Mouse (Mus musculus) spleen, adult 2 months (tissue): Measurements from ENCODE around the gene 1500015O10Rik.

Experiments used
- CTCF ChIP-seq: fragments of 200-500 bp; IDR thresholded peaks from 2 replicates; pipeline ENCODE4 v1.5.1; 2011; ENCODE audit warnings: mild to moderate bottlenecking, inconsistent platforms; ENCODE audit not compliant: insufficient read depth, insufficient read length, insufficient replicate concordance; ENCODE audit errors: extremely low read depth
- POLR2A ChIP-seq: fragments of 200-500 bp; IDR thresholded peaks from 2 replicates; pipeline ENCODE4 v1.6.1; 2011; ENCODE audit warnings: low read depth, low read length, inconsistent platforms

DNA sequence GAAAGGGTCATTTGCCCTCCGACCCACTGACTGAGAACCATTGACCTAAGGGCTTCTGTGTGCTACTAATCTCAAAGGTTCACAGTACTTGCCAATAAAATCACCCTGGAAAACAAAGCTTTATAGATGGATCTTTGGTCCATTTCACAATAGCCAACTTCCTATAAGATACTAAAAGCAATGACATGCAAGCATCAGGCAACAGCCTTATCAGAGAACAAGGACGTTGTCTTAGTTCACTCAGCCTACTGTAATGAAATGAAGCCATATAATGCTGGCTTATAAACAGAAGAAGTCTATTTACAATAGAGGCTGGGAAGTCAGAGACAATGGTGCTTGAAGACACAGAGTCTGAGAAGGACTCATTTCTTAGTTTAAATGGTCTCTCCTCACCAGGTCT, 59.4 kb downstream of the 1500015O10Rik start:
- no peak for TF ChIP-seq CTCF
- no peak for TF ChIP-seq POLR2A
